Mouse (Mus musculus): ENCODE measurements around the gene Abhd5.

The Abhd5 gene

GRCm38 (mm10) chr9:122415056-122415775 lies 63.8 kb downstream of the Abhd5 start:
- DNase-seq (ENCODE audit: low spot score in 2 of 2), result no peak

- no peak for DNase-seq (ENCODE audit: low spot score in 2 of 2)
Observed at GRCm38 (mm10) chr9:122416617-122417016, 65.2 kb downstream of the Abhd5 start.

GRCm38 (mm10) chr9:122420195-122420756 lies 68.9 kb downstream of the Abhd5 start:
- no peak for DNase-seq (ENCODE audit: low spot score in 2 of 2)

- peak; percentile 29 to 57 for DNase-seq (ENCODE audit: low spot score in 2 of 2)
Observed at GRCm38 (mm10) chr9:122420772-122421764, 69.7 kb downstream of the Abhd5 start.

- no peak for DNase-seq (ENCODE audit: low spot score in 2 of 2)
Observed at GRCm38 (mm10) chr9:122421911-122422310, 70.5 kb downstream of the Abhd5 start.

- DNase-seq (ENCODE audit: low spot score in 2 of 2), result no peak
Observed at GRCm38 (mm10) chr9:122422706-122423105, 71.3 kb downstream of the Abhd5 start.

GRCm38 (mm10) chr9:122423146-122423545 lies 71.7 kb downstream of the Abhd5 start:
- DNase-seq (ENCODE audit: low spot score in 2 of 2), result no peak

GRCm38 (mm10) chr9:122424941-122425608 lies 73.7 kb downstream of the Abhd5 start:
- DNase-seq (ENCODE audit: low spot score in 2 of 2), result peak in 1 of 2 experiments; percentile 10

- no peak for DNase-seq (ENCODE audit: low spot score in 2 of 2)
Observed at GRCm38 (mm10) chr9:122429058-122429649, 77.7 kb downstream of the Abhd5 start.

- no peak for DNase-seq (ENCODE audit: low spot score in 2 of 2)
Observed at GRCm38 (mm10) chr9:122429685-122430084, 78.3 kb downstream of the Abhd5 start.
